Mouse (Mus musculus) heart, adult 2 months (tissue): ENCODE measurements around the gene Slc6a1.

ENCODE experiments used
- CTCF ChIP-seq: fragments of 200-600 bp; IDR thresholded peaks from 2 replicates; pipeline ENCODE4 v1.8.1; 2022; ENCODE audit warnings: antibody characterized with exemption, mild to moderate bottlenecking, moderate library complexity
- POLR2A ChIP-seq: fragments of 200-500 bp; IDR thresholded peaks from 2 replicates; pipeline ENCODE4 v1.6.1; 2011; ENCODE audit warnings: mild to moderate bottlenecking, low read depth, low read length, control low read depth; ENCODE audit not compliant: insufficient read depth

- TF ChIP-seq POLR2A (no peak), CTCF (no peak)
Observed at GRCm38 (mm10) chr6:114264010-114264409, 18.4 kb upstream of the Slc6a1 start.
